Mouse (Mus musculus) MEL (cell line): ENCODE measurements at regions not wholly inside any gene's neighbourhood (a gene's known extent, or its start where the extent isn't known, plus 50 kb on each side); places are given as distances from the start of the nearest gene placed in this dataset.

Experiments used
- DNase-seq: peaks from one replicate; pipeline ENCODE4 v3.0.0; 2011; ENCODE audit warnings: low read depth, low spot score
- H3K27ac ChIP-seq: 2 replicates; pipeline ENCODE4 v1.5.1; 2012; ENCODE audit warnings: low read depth, mild to moderate bottlenecking, control low read depth, low read length, moderate library complexity; ENCODE audit not compliant: control insufficient read depth
- H3K27me3 ChIP-seq, 2 experiments: fragments of 150-350 bp in 1 of 2; sonication (generic) in 1 of 2; 2 replicates each; pipeline ENCODE4 v1.6.1; 2012; ENCODE audit warnings: low read length in 2 of 2, mild to moderate bottlenecking in 2 of 2, improper control_type of control experiment in 1 of 2, moderate library complexity in 1 of 2; ENCODE audit not compliant: insufficient read depth in 2 of 2, control insufficient read depth in 1 of 2
- H3K36me3 ChIP-seq, 2 experiments: 2 replicates each; pipeline ENCODE4 v1.6.1; 2012 to 2014; ENCODE audit warnings: low read length in 2 of 2, improper control_type of control experiment in 1 of 2, inconsistent platforms in 1 of 2, mild to moderate bottlenecking in 1 of 2; ENCODE audit not compliant: insufficient read depth in 2 of 2, control insufficient read depth in 1 of 2
- H3K4me1 ChIP-seq, 2 experiments: fragments of 150-350 bp in 1 of 2; sonication (generic) in 1 of 2; 2 replicates each; pipeline ENCODE4 v1.6.1; 2012; ENCODE audit warnings: low read length in 2 of 2, improper control_type of control experiment in 1 of 2, mild to moderate bottlenecking in 1 of 2; ENCODE audit not compliant: insufficient read depth in 2 of 2, control insufficient read depth in 1 of 2
- H3K4me3 ChIP-seq, 2 experiments: fragments of 150-350 bp in 1 of 2; sonication (generic) in 1 of 2; 2 replicates each; pipeline ENCODE4 v1.5.1; 2012; ENCODE audit warnings: low read depth in 2 of 2, low read length in 2 of 2, mild to moderate bottlenecking in 2 of 2, moderate library complexity in 2 of 2, control low read depth in 1 of 2, improper control_type of control experiment in 1 of 2; ENCODE audit not compliant: control insufficient read depth in 1 of 2, insufficient read depth in 1 of 2
- H3K79me2 ChIP-seq: 2 replicates; pipeline ENCODE4 v1.6.1; 2012; ENCODE audit warnings: mild to moderate bottlenecking, low read length, moderate library complexity; ENCODE audit not compliant: control insufficient read depth, poor library complexity, insufficient read depth
- H3K9ac ChIP-seq: 2 replicates; pipeline ENCODE4 v1.6.1; 2012; ENCODE audit warnings: low read depth, mild to moderate bottlenecking, control low read depth, low read length, moderate library complexity; ENCODE audit not compliant: control insufficient read depth, poor library complexity, severe bottlenecking
- H3K9me3 ChIP-seq: fragments of 150-350 bp; sonication (generic); replicated peaks from 2 replicates; pipeline ENCODE4 v1.6.1; 2012; ENCODE audit warnings: mild to moderate bottlenecking, low read length, improper control_type of control experiment, moderate library complexity; ENCODE audit not compliant: insufficient read depth
- MEF2A ChIP-seq: IDR thresholded peaks from 2 replicates; pipeline ENCODE4 v1.6.1; 2014; ENCODE audit warnings: low read depth, mild to moderate bottlenecking, inconsistent platforms, low read length, improper control_type of control experiment; ENCODE audit not compliant: poor library complexity, insufficient replicate concordance, severe bottlenecking; ENCODE audit errors: extremely low read depth
- MYC ChIP-seq: IDR thresholded peaks from 2 replicates; pipeline ENCODE4 v1.6.1; 2011; ENCODE audit warnings: low read depth, mild to moderate bottlenecking, low read length, improper control_type of control experiment, moderate library complexity
- NELFE ChIP-seq: IDR thresholded peaks from 2 replicates; pipeline ENCODE4 v1.6.1; 2011; ENCODE audit warnings: low read depth, low read length, improper control_type of control experiment
- NRF1 ChIP-seq: IDR thresholded peaks from 2 replicates; pipeline ENCODE4 v1.6.1; 2014; ENCODE audit warnings: low read depth, mild to moderate bottlenecking, inconsistent platforms, low read length, improper control_type of control experiment, moderate library complexity; ENCODE audit not compliant: poor library complexity, insufficient read depth, severe bottlenecking
- POLR2AphosphoS2 ChIP-seq: IDR thresholded peaks from 2 replicates; pipeline ENCODE4 v1.6.1; 2011; ENCODE audit warnings: low read length, improper control_type of control experiment
- POLR2AphosphoS5 ChIP-seq: IDR thresholded peaks from 2 replicates; pipeline ENCODE4 v1.6.1; 2012; ENCODE audit warnings: low read depth, borderline replicate concordance, mild to moderate bottlenecking, inconsistent platforms, low read length, moderate library complexity, mixed read lengths
- USF1 ChIP-seq: IDR thresholded peaks from 2 replicates; pipeline ENCODE4 v1.6.1; 2014; ENCODE audit warnings: low read depth, mild to moderate bottlenecking, inconsistent platforms, low read length, improper control_type of control experiment, moderate library complexity
- ZC3H11A ChIP-seq: IDR thresholded peaks from 2 replicates; pipeline ENCODE4 v1.6.1; 2012; ENCODE audit warnings: low read depth, mild to moderate bottlenecking, inconsistent platforms, low read length, improper control_type of control experiment
- ZNF384 ChIP-seq: IDR thresholded peaks from 2 replicates; pipeline ENCODE4 v1.6.1; 2012; ENCODE audit warnings: low read depth, mild to moderate bottlenecking, inconsistent platforms, low read length, improper control_type of control experiment

GRCm38 (mm10) chr14:120603849-120604492 lies 125.7 kb downstream of the Rap2a start:
- no peak for DNase-seq
- H3K9me3 ChIP-seq, result no peaks in the 10 kb centered on the region
- no peaks in the 10 kb centered on the region for H3K36me3 ChIP-seq
- H3K27ac ChIP-seq, result no peak overlapping the region
- no peak overlapping the region for H3K9ac ChIP-seq
- H3K4me1 ChIP-seq, result no peaks in the 10 kb centered on the region
- H3K27me3 ChIP-seq, result no peaks in the 10 kb centered on the region
- no peaks in the 10 kb centered on the region for H3K79me2 ChIP-seq
- H3K4me3 ChIP-seq, result no peak overlapping the region
- TF ChIP-seq USF1, result no peak
- TF ChIP-seq, all 39 proteins: peak for 0

GRCm38 (mm10) chr14:120607801-120608200 lies 129.6 kb downstream of the Rap2a start:
- H3K27ac ChIP-seq, result no peak overlapping the region
- H3K9me3 ChIP-seq, result no peaks in the 10 kb centered on the region
- TF ChIP-seq USF1 (no peak), NELFE (no peak), POLR2AphosphoS2 (no peak), MYC (no peak), ZNF384 (no peak), MEF2A (no peak), ZC3H11A (no peak)
- H3K4me1 ChIP-seq, result no peaks in the 10 kb centered on the region
- no peaks in the 10 kb centered on the region for H3K27me3 ChIP-seq
- DNase-seq, result no peak
- no peak overlapping the region for H3K9ac ChIP-seq
- no peaks in the 10 kb centered on the region for H3K36me3 ChIP-seq
- no peak overlapping the region for H3K4me3 ChIP-seq
- H3K79me2 ChIP-seq, result no peaks in the 10 kb centered on the region

DNA sequence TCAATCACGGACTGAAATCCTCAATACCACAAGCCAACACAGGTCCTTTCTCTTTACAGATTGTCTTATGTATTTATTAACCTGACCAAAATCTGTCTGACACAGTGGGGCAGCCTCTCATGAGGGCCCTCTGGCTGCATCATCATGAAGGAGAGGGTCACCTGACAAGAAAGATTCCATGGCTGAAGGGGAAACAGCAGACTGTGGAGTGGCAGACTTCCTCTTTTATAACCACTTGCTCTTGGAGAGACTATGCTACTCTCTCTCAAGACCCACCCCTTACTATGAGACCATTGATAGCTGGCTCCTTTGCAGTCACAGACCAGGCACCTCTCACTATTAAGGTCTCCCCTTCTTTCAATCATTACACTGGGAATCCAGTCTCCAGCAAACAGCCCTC lies 133.1 kb downstream of the Rap2a start:
- Histone ChIP-seq H3K27ac (no peak overlapping the region), H3K36me3 (no peaks in the 10 kb centered on the region), H3K4me1 (no peaks in the 10 kb centered on the region), H3K9ac (no peak overlapping the region), H3K4me3 (no peak overlapping the region), H3K79me2 (no peaks in the 10 kb centered on the region), H3K9me3 (no peaks in the 10 kb centered on the region), H3K27me3 (no peaks in the 10 kb centered on the region)
- no peak for DNase-seq
- TF ChIP-seq NRF1 (no peak), POLR2AphosphoS5 (no peak), MYC (no peak), MEF2A (no peak), USF1 (no peak)
